Mouse (Mus musculus) cerebral cortex, adult 2 months (tissue): ENCODE measurements around the gene Pipox.

Experiments used
- WGBS: fragments of 180-500 bp; shearing (Covaris S2); methylation state at CpG from one replicate; pipeline ENCODE4 v1.1.7; 2018; 5-methylcytosine and 5-hydroxymethylcytosine counted together

Gene Pipox

GRCm38 (mm10) chr11:77848131-77848530 lies 45.8 kb downstream of the Pipox start:
- 44% methylated on average over 5 of the region's 5 CpGs for WGBS

GRCm38 (mm10) chr11:77847599-77848128 lies 46.2 kb downstream of the Pipox start:
- WGBS: 68% methylated on average over 9 of the region's 9 CpGs

- WGBS: 46% methylated on average over 4 of the region's 4 CpGs
Measured at GRCm38 (mm10) chr11:77843906-77844200, 50.0 kb downstream of the Pipox start.

GRCm38 (mm10) chr11:77843068-77843905 lies 50.6 kb downstream of the Pipox start:
- WGBS: 83% methylated on average over 21 of the region's 21 CpGs

GRCm38 (mm10) chr11:77840523-77841245 lies 53.2 kb downstream of the Pipox start:
- WGBS: 61% methylated on average over 16 of the region's 16 CpGs

- 71% methylated on average over 5 of the region's 5 CpGs for WGBS
Measured at GRCm38 (mm10) chr11:77837856-77838255, 56.0 kb downstream of the Pipox start.

- WGBS: 69% methylated on average over 4 of the region's 4 CpGs
Measured at GRCm38 (mm10) chr11:77836751-77837150, 57.1 kb downstream of the Pipox start.

- 86% methylated on average over 5 of the region's 5 CpGs for WGBS
Measured at GRCm38 (mm10) chr11:77836290-77836689, 57.6 kb downstream of the Pipox start.

GRCm38 (mm10) chr11:77835109-77835508 lies 58.8 kb downstream of the Pipox start:
- WGBS: 87% methylated on average over 3 of the region's 3 CpGs

- 48% methylated on average over 4 of the region's 4 CpGs for WGBS
Measured at GRCm38 (mm10) chr11:77832541-77832940, 61.4 kb downstream of the Pipox start.

GRCm38 (mm10) chr11:77830875-77831274 lies 63.0 kb downstream of the Pipox start:
- WGBS: 37% methylated on average over 7 of the region's 7 CpGs
